ENCODE assay signal across 8 mouse cellular contexts in the genomic region with DNA sequence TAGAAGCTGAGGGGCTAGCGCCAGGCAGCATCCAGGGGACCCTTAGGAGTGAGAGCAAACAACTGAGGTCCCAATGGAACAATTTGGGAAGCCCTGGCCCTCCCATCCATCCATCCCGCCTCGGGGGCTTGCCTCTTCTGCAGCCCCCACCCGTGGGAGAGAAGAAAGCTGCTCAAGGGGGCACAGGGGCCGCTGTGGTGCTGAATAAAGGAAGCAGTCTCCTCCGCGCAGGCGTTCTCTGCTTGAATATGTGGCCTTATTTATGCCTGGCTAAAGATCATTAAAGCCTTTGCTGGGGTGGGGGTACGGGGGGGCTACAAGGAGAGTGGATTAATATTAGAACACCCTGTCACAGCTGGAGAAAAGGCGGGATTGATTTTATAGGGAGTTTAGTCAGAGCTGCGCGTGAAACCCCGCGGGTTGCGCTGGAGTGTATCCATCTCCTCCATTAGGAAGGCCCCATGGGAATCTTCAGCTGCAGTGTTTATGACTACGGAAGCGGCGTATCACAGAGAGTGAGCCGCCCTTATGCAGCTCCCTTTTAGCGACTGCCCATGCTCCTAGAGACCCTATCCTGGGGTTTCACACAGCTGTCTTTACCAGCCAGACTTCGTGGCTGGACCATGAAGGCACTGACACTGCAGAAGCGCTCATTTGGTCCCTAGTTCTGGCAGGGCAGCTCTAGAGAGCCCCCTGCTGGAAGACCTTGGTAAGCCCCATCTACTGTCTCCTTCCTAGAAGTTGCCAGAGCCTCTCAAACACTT.
DNase-seq lines count a peak whose midpoint lies in the region; ATAC-seq lines count a peak whose summit lies in the region.

No protein-coding gene starts in this region.

- no peaks in the 10 kb centered on the region for H3K27me3 ChIP-seq in intestine, embryonic 16.5 days (replicated peaks; ENCODE audit: control insufficient read depth, insufficient read depth, low read length)

- peak overlapping the region; percentile 49; the same call in 1 of the 2 replicates for H3K9ac ChIP-seq in intestine, embryonic 16.5 days (ENCODE audit: low read depth, low read length)

- no peaks in the 10 kb centered on the region for H3K36me3 ChIP-seq in intestine, embryonic 16.5 days (ENCODE audit: control insufficient read depth, insufficient read depth, low read length)

- peak; percentile 12 for DNase-seq in adrenal gland, adult 8-10 months
- peak; percentile 78 for DNase-seq in embryo, embryonic 10 days (ENCODE audit: low spot score)
- peak; percentile 37 for DNase-seq in gastrocnemius, postnatal 14 days
- peak; percentile 54 to 60 for DNase-seq in left cerebral cortex, adult 8-10 months (ENCODE audit: low spot score in 2 of 2)
- peak; percentile 87 for DNase-seq in mesoderm, embryonic 11.5 days (ENCODE audit: low read depth, low spot score)
- peak; percentile 72 for DNase-seq in right cerebral cortex, postnatal 4 days
- no peak for DNase-seq in natural killer cell, adult 2 months (ENCODE audit: low spot score in 2 of 2)

- H3K9me3 ChIP-seq in intestine, embryonic 16.5 days (ENCODE audit: control insufficient read depth, low read length): no peaks in the 10 kb centered on the region

- H3K4me1 ChIP-seq in intestine, embryonic 16.5 days (ENCODE audit: control insufficient read depth, insufficient read depth, low read length): peaks cover 2% of the 10 kb centered on the region

- 13% methylated on average over 22 of the region's 22 CpGs for WGBS in intestine, embryonic 16.5 days

- peak overlapping the region; percentile 68 for H3K4me2 ChIP-seq in intestine, embryonic 16.5 days (ENCODE audit: low read depth, low read length)

- peak; percentile 74 for ATAC-seq in intestine, embryonic 16.5 days

- H3K4me3 ChIP-seq in intestine, embryonic 16.5 days (ENCODE audit: low read length): peak overlapping the region; percentile 43

- intact Hi-C loops in gastrocnemius, postnatal 14 days (cut with DNase I; ENCODE audit: low total_unique reads): loop anchor here (5.0 kb wide), 1 partner anchor 77 kb away; no protein-coding TSS in a partner anchor

- H3K27ac ChIP-seq in intestine, embryonic 16.5 days (ENCODE audit: low read length): no peak overlapping the region; the same call in 1 of the 2 replicates

Comparison
In these comparisons a context has a peak if more than half of its experiments do, and no peak if none do; other contexts are left out.
1. DNase-seq: peak in adrenal gland, adult 8-10 months (single experiment), embryo, embryonic 10 days (single experiment), gastrocnemius, postnatal 14 days (single experiment), left cerebral cortex, adult 8-10 months (2 of 2), mesoderm, embryonic 11.5 days (single experiment) and right cerebral cortex, postnatal 4 days (single experiment); none in natural killer cell, adult 2 months (0 of 2).